Mouse (Mus musculus): ENCODE results near the gene Etfdh. TPM values are rescaled to one million over a fixed set of nuclear protein-coding genes. Genes with fewer than 3 reads are reported as not detected.

Etfdh gene
- polyA plus RNA-seq, 1 experiment: 28.4 TPM

DNA sequence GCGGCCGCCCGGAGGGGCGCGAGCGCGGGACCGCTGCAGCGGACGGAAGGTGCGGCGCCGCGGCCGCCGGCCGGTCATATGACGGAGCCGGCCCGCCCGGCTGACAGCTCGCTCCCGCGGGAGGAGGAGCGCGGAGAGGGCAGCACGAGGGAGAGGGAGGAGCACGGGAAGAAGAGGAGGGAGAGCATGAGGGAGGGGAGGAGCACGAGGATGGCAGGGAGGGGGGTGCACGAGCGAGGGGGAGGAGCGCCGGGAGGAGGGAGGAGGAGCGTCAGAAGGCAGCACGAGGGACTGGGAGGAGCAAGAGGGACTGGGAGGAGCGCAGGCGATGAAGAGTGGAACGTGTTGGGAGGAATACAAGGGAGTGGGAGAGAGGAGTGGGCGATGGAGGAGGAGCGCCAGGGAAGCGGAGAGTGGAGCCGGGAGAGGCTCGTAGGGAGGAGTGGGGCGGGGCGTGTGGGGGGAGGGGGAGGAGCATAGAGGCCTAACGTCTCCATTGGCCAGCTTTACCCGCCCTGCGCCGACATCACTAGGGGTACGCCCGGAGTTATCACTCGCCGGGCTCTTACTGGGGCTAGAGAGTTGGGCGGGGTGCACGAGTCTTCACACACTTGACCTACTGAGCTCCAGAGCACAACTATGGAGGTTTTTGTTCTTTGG is 61.5 kb downstream of the Etfdh start, which contains the start of gene Fnip2:
Fnip2 (minus strand) TSS at position 94 of the 660 bp plus-strand sequence.
- H3K4me1 ChIP-seq (ENCODE audit: control insufficient read depth, insufficient read depth, low read length): peaks cover 22% of the 10 kb centered on the region
- TF ChIP-seq CTCF (IDR thresholded peaks at IDR 0.05; ENCODE audit: low read depth, low read length) (no peak), POLR2A (IDR thresholded peaks at IDR 0.05; ENCODE audit: borderline replicate concordance, low read depth, low read length) (no peak)

DNA sequence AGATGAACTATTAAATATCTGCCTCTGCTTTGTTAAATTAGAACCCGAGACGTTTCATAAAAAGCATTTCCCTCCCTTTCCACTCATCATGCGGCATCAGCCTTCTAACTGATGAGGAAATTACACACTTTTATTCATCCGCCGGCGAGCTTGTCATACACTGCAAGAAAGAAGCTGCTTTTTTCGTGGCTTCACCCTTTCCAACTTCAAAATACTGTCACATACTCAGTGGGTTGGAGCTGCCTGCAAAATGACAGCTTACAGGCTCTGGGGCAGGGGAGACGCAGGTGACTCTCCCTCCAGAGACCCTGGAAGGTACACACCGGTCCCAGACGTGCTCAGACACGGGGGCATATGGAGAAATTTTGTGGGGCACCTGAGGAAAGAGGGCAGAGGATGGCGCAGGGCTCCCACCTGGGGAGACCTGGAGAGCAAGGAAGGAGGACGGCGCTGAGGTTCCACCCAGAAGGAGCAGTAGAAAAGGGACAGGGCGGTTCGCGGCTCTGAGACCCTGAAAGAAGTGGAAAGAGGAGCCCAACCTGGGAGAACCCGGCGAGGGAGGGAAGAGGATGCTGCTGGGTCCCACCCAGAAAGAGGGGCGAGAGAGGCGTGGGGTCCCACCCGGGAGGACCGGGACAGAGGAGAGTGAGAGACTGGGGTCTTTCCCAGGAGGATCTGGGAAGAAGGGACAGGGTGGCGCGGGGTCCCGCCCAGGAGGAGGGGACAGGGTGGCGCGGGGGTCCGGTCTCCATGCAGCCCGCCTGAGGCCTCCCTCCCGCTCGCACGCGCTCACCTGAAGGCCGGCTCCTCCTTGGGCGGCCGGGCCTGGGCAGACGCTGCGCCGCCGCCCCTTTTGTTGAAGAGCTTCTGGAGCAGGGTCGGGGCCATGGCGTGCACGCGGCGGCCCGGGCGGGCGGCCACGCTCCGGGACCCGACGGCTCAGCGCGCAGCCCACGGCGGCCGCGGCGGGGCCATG is 62.3 kb downstream of the Etfdh start:
- Histone ChIP-seq H3K4me1 (ENCODE audit: control insufficient read depth, insufficient read depth, low read length) (peaks cover 28% of the 10 kb centered on the region), H3K27ac (ENCODE audit: insufficient read depth, low read depth, low read length) (peak overlapping the region; percentile 97), H3K4me3 (ENCODE audit: insufficient read depth, low read length) (peak overlapping the region; percentile 95)
- TF ChIP-seq POLR2A (IDR thresholded peaks at IDR 0.05; ENCODE audit: borderline replicate concordance, low read depth, low read length) (no peak), CTCF (IDR thresholded peaks at IDR 0.05; ENCODE audit: low read depth, low read length) (no peak)

More for the DNA sequence above, 61.5 kb downstream of the Etfdh start, which contains the start of gene Fnip2:
- Histone ChIP-seq H3K27ac (ENCODE audit: insufficient read depth, low read depth, low read length) (peak within 1 kb of the TSS; percentile 97), H3K4me3 (ENCODE audit: insufficient read depth, low read length) (peak within 1 kb of the TSS; percentile 95)

DNA sequence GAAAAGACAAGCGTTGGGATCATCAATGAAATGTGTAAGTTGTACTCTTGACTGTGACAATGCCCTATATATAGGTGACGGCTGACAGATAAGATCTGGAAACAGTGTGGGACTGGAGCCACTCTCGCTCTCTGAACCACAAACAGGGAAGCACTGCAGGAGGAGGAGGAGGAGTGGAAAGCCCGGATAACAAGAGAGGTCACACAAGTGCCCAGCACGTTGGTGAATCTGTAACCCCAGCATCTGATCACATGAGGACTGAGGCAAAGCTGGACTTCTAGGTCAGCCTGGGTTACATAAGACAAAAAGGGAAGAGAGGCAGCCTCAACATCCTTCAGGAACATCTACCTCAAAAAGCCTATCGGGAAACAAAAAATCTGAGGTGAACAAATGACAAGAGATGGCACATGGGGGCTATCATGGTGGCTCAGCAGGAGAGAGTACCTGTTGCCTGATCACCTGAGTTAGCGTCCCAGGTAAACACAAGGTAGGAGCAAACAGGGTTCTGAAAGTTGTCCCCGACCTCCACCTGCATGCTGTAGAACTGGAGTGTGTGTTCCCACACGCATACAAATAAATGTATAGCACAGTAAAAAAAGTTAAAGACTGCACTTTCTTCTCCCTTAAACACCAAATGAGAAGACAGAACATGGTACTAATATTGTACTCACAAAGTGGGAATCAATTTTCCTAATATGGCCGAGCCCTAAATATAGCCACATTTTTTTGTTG is 64.3 kb downstream of the Etfdh start:
- H3K4me3 ChIP-seq (ENCODE audit: insufficient read depth, low read length): peak overlapping the region; percentile 95
- H3K4me1 ChIP-seq (ENCODE audit: control insufficient read depth, insufficient read depth, low read length): peaks cover 35% of the 10 kb centered on the region
- TF ChIP-seq POLR2A (IDR thresholded peaks at IDR 0.05; ENCODE audit: borderline replicate concordance, low read depth, low read length): no peak
- no peak for TF ChIP-seq CTCF (IDR thresholded peaks at IDR 0.05; ENCODE audit: low read depth, low read length)
- peak overlapping the region; percentile 97 for H3K27ac ChIP-seq (ENCODE audit: insufficient read depth, low read depth, low read length)

DNA sequence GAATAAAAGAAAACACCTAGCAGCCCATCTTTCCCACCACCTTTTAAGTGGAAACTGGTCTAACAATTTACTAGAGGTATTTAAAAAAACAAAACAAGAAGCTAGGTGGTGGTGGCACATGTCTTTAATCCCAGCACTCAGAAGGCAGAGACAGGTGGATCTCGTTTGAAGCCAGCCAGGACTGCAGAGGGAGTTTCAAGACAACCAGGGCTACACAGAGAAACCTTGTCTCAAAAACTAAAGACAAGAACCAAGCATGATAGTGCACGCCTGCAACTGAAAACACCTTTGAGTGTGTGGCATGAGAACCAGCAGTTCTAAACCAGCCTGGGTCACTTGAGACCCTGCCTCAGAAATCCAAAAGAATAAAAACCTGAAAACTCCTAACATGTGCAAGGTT is 65.8 kb downstream of the Etfdh start:
- no peak for TF ChIP-seq POLR2A (IDR thresholded peaks at IDR 0.05; ENCODE audit: borderline replicate concordance, low read depth, low read length)
- no peak for TF ChIP-seq CTCF (IDR thresholded peaks at IDR 0.05; ENCODE audit: low read depth, low read length)
- Histone ChIP-seq H3K27ac (ENCODE audit: insufficient read depth, low read depth, low read length) (peak overlapping the region; percentile 24), H3K4me3 (ENCODE audit: insufficient read depth, low read length) (no peak overlapping the region), H3K4me1 (ENCODE audit: control insufficient read depth, insufficient read depth, low read length) (peaks cover 40% of the 10 kb centered on the region)

DNA sequence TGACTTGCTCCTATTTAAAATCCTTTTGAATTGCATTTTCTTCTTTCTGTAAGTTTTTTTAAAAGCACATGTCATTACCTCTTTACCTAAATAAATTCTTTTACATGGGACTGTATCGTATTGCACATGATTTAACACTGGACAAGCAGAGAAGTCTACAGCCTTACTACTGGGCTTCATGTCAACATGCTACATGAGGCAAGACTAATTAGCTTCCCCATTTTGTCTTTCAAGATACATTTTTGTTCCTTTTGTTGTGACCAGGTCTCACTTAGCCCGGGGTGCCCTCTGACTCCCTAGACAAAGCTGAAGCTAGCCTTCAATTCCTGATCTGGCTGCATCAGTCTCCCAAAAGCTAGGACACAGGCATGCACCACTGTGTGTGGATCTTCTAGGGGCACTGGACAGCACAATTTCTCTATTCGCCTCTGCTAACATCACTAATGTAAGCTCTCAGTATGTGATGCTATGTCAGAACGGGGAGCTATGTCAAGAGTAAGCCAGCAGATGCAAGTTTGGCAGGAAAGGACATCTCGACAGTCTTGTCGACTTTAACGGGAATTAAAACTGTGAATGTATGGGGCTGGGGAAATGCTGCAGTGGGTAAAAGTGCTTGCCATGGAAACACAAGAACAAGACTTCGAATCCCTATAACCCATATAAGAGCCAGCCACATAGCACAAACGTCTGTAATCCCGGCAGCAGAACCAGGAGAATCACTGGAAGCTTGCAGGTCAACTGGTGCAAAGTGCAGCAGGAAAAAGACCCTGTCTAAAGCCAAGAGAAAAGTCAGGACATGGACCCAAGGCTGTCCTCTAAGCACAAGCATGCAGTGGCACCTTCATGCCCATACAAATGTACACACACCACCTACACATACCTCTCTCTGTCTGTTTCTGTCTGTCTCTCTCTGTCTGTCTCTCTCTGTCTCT is 67.2 kb downstream of the Etfdh start:
- H3K4me3 ChIP-seq (ENCODE audit: insufficient read depth, low read length): 0 out of 2 replicates have a peak overlapping the region, but pooled peaks have one; percentile 11
- peak overlapping the region; percentile 68 for H3K27ac ChIP-seq (ENCODE audit: insufficient read depth, low read depth, low read length)
- H3K4me1 ChIP-seq (ENCODE audit: control insufficient read depth, insufficient read depth, low read length): peaks cover 51% of the 10 kb centered on the region
- TF ChIP-seq POLR2A (IDR thresholded peaks at IDR 0.05; ENCODE audit: borderline replicate concordance, low read depth, low read length): no peak
- TF ChIP-seq CTCF (IDR thresholded peaks at IDR 0.05; ENCODE audit: low read depth, low read length): no peak

DNA sequence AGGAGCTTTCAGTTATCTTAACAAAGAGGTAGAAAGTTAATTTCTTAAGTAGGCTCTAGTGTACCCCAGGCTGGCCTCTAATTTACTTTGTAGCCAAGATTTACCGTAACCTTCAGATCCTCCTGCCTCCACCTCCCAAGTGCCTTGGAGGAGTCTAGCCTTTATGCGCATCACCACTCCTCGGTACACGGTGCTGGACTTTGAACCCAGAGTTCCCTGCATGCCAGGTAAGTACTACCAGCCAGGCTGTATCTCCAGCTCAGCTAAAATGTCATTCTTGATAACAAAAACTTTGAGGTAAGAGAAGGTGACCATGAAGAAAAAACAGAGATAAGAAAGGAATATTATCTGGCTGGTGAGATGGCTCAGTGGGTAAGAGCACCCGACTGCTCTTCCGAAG is 68.7 kb downstream of the Etfdh start:
- TF ChIP-seq POLR2A (IDR thresholded peaks at IDR 0.05; ENCODE audit: borderline replicate concordance, low read depth, low read length) (no peak), CTCF (IDR thresholded peaks at IDR 0.05; ENCODE audit: low read depth, low read length) (no peak)
- no peak overlapping the region for H3K4me3 ChIP-seq (ENCODE audit: insufficient read depth, low read length)
- H3K27ac ChIP-seq (ENCODE audit: insufficient read depth, low read depth, low read length): peak overlapping the region; percentile 90
- H3K4me1 ChIP-seq (ENCODE audit: control insufficient read depth, insufficient read depth, low read length): peaks cover 58% of the 10 kb centered on the region

DNA sequence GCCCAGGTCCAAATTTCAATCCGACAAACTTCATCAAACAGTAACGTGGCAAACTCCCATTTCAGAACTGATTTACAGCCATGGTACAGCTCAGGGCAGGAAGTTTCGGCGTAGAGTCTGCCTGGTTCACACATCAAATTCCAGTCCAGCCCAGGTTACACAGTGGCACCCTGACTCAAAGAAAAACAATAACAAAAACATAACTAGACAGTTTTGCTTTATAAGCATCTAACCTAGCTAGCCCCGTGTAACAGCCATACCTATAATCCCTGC is 69.6 kb downstream of the Etfdh start:
- H3K4me3 ChIP-seq (ENCODE audit: insufficient read depth, low read length): peak overlapping the region; percentile 37
- H3K27ac ChIP-seq (ENCODE audit: insufficient read depth, low read depth, low read length): peak overlapping the region; percentile 90
- H3K4me1 ChIP-seq (ENCODE audit: control insufficient read depth, insufficient read depth, low read length): peaks cover 63% of the 10 kb centered on the region

DNA sequence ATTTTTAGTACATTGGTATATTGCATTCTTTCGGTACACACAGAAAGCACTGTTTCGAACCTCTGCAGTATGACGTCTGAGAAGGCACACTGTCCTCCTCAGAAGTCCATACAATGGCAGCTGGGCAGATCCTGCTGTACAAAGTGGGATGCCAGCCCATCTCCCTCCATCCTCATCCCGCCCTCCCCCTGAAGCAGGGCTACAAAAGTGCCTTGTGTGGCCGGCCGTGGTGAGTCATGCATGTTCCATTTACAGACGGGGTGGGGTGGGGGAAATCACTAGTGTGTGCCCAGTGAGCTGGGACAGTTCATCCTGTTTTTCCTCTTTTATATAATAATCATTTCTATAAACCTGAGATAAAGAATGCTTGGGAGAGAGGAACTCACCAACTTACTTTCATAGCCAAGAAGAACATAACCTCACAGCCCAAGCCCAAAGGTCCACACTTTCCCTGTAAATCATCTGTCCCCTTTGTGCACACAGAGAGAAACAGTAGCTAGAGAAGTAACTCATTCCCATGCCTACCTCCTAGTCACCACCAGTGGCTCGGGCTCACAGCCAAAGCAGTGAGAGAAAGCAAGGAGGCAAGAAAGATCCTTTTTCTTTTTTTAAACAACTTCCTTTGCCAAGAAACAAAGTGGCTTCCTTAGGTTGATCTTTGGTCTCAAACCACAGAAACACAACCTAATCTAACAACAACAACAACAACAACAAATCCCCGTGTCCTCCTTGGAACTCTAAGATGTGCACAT is 70.1 kb downstream of the Etfdh start:
- Histone ChIP-seq H3K4me3 (ENCODE audit: insufficient read depth, low read length) (peak overlapping the region; percentile 37), H3K27ac (ENCODE audit: insufficient read depth, low read depth, low read length) (peak overlapping the region; percentile 90), H3K4me1 (ENCODE audit: control insufficient read depth, insufficient read depth, low read length) (peaks cover 65% of the 10 kb centered on the region)
- TF ChIP-seq POLR2A (IDR thresholded peaks at IDR 0.05; ENCODE audit: borderline replicate concordance, low read depth, low read length): no peak

More for the DNA sequence above, 69.6 kb downstream of the Etfdh start:
- TF ChIP-seq CTCF (IDR thresholded peaks at IDR 0.05; ENCODE audit: low read depth, low read length) (no peak), POLR2A (IDR thresholded peaks at IDR 0.05; ENCODE audit: borderline replicate concordance, low read depth, low read length) (no peak)
